Mouse (Mus musculus) cerebellum, adult 2 months (tissue): ENCODE results near the gene Samd13.

Experiments
- CTCF ChIP-seq: fragments of 200-500 bp; IDR thresholded peaks from 2 replicates; pipeline ENCODE4 v1.5.1; 2011; ENCODE audit warnings: low read depth, mild to moderate bottlenecking, control low read depth, low read length, moderate library complexity, borderline replicate concordance; ENCODE audit not compliant: insufficient read depth
- POLR2A ChIP-seq: fragments of 200-500 bp; IDR thresholded peaks from 2 replicates; pipeline ENCODE4 v1.6.1; 2011; ENCODE audit warnings: low read length, control low read depth, borderline replicate concordance; ENCODE audit not compliant: insufficient read depth

GRCm38 (mm10) chr3:146661907-146662306 is 23.5 kb downstream of the Samd13 start:
- no peak for TF ChIP-seq CTCF
- no peak for TF ChIP-seq POLR2A
